Mouse (Mus musculus) neural tube, embryonic 11.5 days (tissue): ENCODE data around the gene Gpr142. TPM values are rescaled to one million over a fixed set of nuclear protein-coding genes. Genes with fewer than 3 reads are reported as not detected.
A peak's percentile ranks its signal among the peaks of the same experiment; 100 is the strongest.

Experiments used
- ATAC-seq: fragments of 200-750 bp; cut with Nextera tagmentation; 2 replicates; pipeline ENCODE4 v1.8.0; 2017; ENCODE audit warnings: moderate number of reproducible peaks, mild to moderate bottlenecking, moderate TSS enrichment, moderate library complexity; ENCODE audit not compliant: insufficient read depth, low FRiP score, low TSS enrichment
- DNase-seq: peaks from one replicate; pipeline ENCODE4 v3.0.0-alpha.2; 2015; ENCODE audit warnings: low spot score
- H3K27ac ChIP-seq: fragments of 300-500 bp; sonication (generic); 2 replicates; pipeline ENCODE4 v1.5.1; 2014; ENCODE audit warnings: low read depth, mild to moderate bottlenecking, low read length
- H3K27me3 ChIP-seq: fragments of 300-500 bp; sonication (generic); 2 replicates; pipeline ENCODE4 v1.6.1; 2014; ENCODE audit warnings: mild to moderate bottlenecking, low read length, mixed read lengths; ENCODE audit not compliant: control insufficient read depth, insufficient read depth
- H3K36me3 ChIP-seq: fragments of 300-500 bp; sonication (generic); 2 replicates; pipeline ENCODE4 v1.6.1; 2014; ENCODE audit warnings: mild to moderate bottlenecking, low read length, moderate library complexity, mixed read lengths; ENCODE audit not compliant: control insufficient read depth, insufficient read depth
- H3K4me1 ChIP-seq: fragments of 300-500 bp; sonication (generic); 2 replicates; pipeline ENCODE4 v1.6.1; 2014; ENCODE audit warnings: low read length, mixed read lengths; ENCODE audit not compliant: control insufficient read depth, insufficient read depth
- H3K4me2 ChIP-seq: fragments of 300-500 bp; sonication (generic); 2 replicates; pipeline ENCODE4 v1.6.1; 2014; ENCODE audit warnings: low read depth, mild to moderate bottlenecking, moderate library complexity
- H3K4me3 ChIP-seq: fragments of 300-500 bp; sonication (generic); 2 replicates; pipeline ENCODE4 v1.5.1; 2014; ENCODE audit warnings: low read depth, low read length
- H3K9ac ChIP-seq: fragments of 300-500 bp; sonication (generic); 2 replicates; pipeline ENCODE4 v1.6.1; 2014; ENCODE audit warnings: mild to moderate bottlenecking, low read length
- H3K9me3 ChIP-seq: fragments of 300-500 bp; sonication (generic); 2 replicates; pipeline ENCODE4 v1.6.1; 2016; ENCODE audit warnings: low read length; ENCODE audit not compliant: control insufficient read depth
- WGBS: fragments of 180-500 bp; shearing (Covaris S2); extraction: QIAGEN DNeasy Blood & Tissue Kit; methylation state at CpG from one replicate; pipeline ENCODE4 v1.1.7; 2014; 5-methylcytosine and 5-hydroxymethylcytosine counted together
- polyA plus RNA-seq: library from polyadenylated mRNA; unstranded; fragments of >200 nt; fragmentation: Nextera tagmentation; extraction: Ambion mirVana; gene quantifications from 2 replicates; pipeline ENCODE4 v1.2.1, GENCODE M21; 2014

Gpr142 gene
- polyA plus RNA-seq, 1 experiment from 2014 or later, result not detected

- H3K36me3 ChIP-seq, result no peaks in the 10 kb centered on the region
- peaks cover 39% of the 10 kb centered on the region for H3K4me1 ChIP-seq
- 29% methylated on average over 4 of the region's 4 CpGs for WGBS
- H3K4me2 ChIP-seq, result peak overlapping the region; percentile 85
- H3K4me3 ChIP-seq, result peak overlapping the region; percentile 18
- no peak; the same call in 1 of the 2 replicates for ATAC-seq
- peaks cover 34% of the 10 kb centered on the region for H3K27me3 ChIP-seq
- H3K9ac ChIP-seq, result peak overlapping the region; percentile 64
- no peaks in the 10 kb centered on the region for H3K9me3 ChIP-seq
- peak overlapping the region; percentile 98 for H3K27ac ChIP-seq
- no peak for DNase-seq
Observed at GRCm38 (mm10) chr11:114794691-114795090, 4.0 kb upstream of the Gpr142 start.

- peaks cover 29% of the 10 kb centered on the region for H3K27me3 ChIP-seq
- H3K4me1 ChIP-seq, result peaks cover 38% of the 10 kb centered on the region
- no peaks in the 10 kb centered on the region for H3K9me3 ChIP-seq
- peak overlapping the region; percentile 64 for H3K9ac ChIP-seq
- peak; percentile 79 for ATAC-seq
- H3K27ac ChIP-seq, result peak overlapping the region; percentile 98
- 0% methylated on average over 7 of the region's 7 CpGs for WGBS
- no peaks in the 10 kb centered on the region for H3K36me3 ChIP-seq
- DNase-seq, result peak; percentile 90
- peak overlapping the region; percentile 85 for H3K4me2 ChIP-seq
- H3K4me3 ChIP-seq, result peak overlapping the region; percentile 18
Observed at GRCm38 (mm10) chr11:114795231-114795746, 3.4 kb upstream of the Gpr142 start.

GRCm38 (mm10) chr11:114795848-114796322 is 2.8 kb upstream of the Gpr142 start, which contains the start of gene Btbd17:
Gene Btbd17, minus strand, starts transcription at chr11:114795945.
- Histone ChIP-seq H3K4me3 (peak within 1 kb of the TSS; percentile 18), H3K27ac (peak within 1 kb of the TSS; percentile 98), H3K9me3 (no peaks in the 10 kb centered on the region), H3K4me1 (peaks cover 38% of the 10 kb centered on the region), H3K4me2 (peak within 1 kb of the TSS; percentile 85), H3K9ac (peak within 1 kb of the TSS; percentile 64), H3K36me3 (no peaks in the 10 kb centered on the region), H3K27me3 (peaks cover 25% of the 10 kb centered on the region)
- DNase-seq, result peak; percentile 82
- peak; percentile 90 for ATAC-seq
- 2% methylated on average over 4 of the region's 4 CpGs for WGBS

- 94% methylated on average over 7 of the region's 7 CpGs for WGBS
- no peak overlapping the region for H3K4me3 ChIP-seq
- H3K36me3 ChIP-seq, result no peaks in the 10 kb centered on the region
- no peaks in the 10 kb centered on the region for H3K9me3 ChIP-seq
- H3K9ac ChIP-seq, result no peak overlapping the region
- H3K4me1 ChIP-seq, result peaks cover 31% of the 10 kb centered on the region
- no peak overlapping the region for H3K4me2 ChIP-seq
- H3K27ac ChIP-seq, result 0 out of 2 replicates have a peak overlapping the region, but pooled peaks have one; percentile 10
- ATAC-seq (no peak), DNase-seq (no peak)
- H3K27me3 ChIP-seq, result peaks cover 12% of the 10 kb centered on the region
Observed at GRCm38 (mm10) chr11:114797176-114797575, 1.5 kb upstream of the Gpr142 start.

GRCm38 (mm10) chr11:114797981-114798380 is 743 bp upstream of the Gpr142 start:
- DNase-seq, result no peak
- Histone ChIP-seq H3K4me3 (no peak overlapping the region), H3K27me3 (peaks cover 4% of the 10 kb centered on the region), H3K36me3 (no peaks in the 10 kb centered on the region), H3K4me2 (no peak overlapping the region), H3K9ac (no peak overlapping the region), H3K9me3 (no peaks in the 10 kb centered on the region), H3K4me1 (peaks cover 25% of the 10 kb centered on the region), H3K27ac (no peak overlapping the region)
- ATAC-seq, result no peak
- 87% methylated on average over 3 of the region's 3 CpGs for WGBS

GRCm38 (mm10) chr11:114801906-114802305 is 3.2 kb downstream of the Gpr142 start:
- Histone ChIP-seq H3K36me3 (no peaks in the 10 kb centered on the region), H3K4me2 (no peak overlapping the region), H3K4me1 (peaks cover 14% of the 10 kb centered on the region; the same call in 1 of the 2 replicates), H3K4me3 (no peak overlapping the region), H3K9ac (no peak overlapping the region), H3K27ac (no peak overlapping the region), H3K9me3 (no peaks in the 10 kb centered on the region), H3K27me3 (no peaks in the 10 kb centered on the region)
- WGBS, result 86% methylated on average over 1 of the region's 1 CpGs
- DNase-seq (no peak), ATAC-seq (no peak)

- H3K4me3 ChIP-seq, result no peak overlapping the region
- 70% methylated on average over 15 of the region's 15 CpGs for WGBS
- H3K27ac ChIP-seq, result no peak overlapping the region
- ATAC-seq (no peak), DNase-seq (no peak)
- H3K4me1 ChIP-seq, result peaks cover 20% of the 10 kb centered on the region; the same call in 1 of the 2 replicates
- H3K9me3 ChIP-seq, result no peaks in the 10 kb centered on the region
- H3K36me3 ChIP-seq, result no peaks in the 10 kb centered on the region
- H3K4me2 ChIP-seq, result no peak overlapping the region
- H3K27me3 ChIP-seq, result no peaks in the 10 kb centered on the region
- no peak overlapping the region for H3K9ac ChIP-seq
Observed at GRCm38 (mm10) chr11:114802540-114803267, 4.0 kb downstream of the Gpr142 start.

GRCm38 (mm10) chr11:114803990-114804389 is 5.3 kb downstream of the Gpr142 start:
- H3K4me3 ChIP-seq, result no peak overlapping the region
- H3K36me3 ChIP-seq, result no peaks in the 10 kb centered on the region
- WGBS, result 39% methylated on average over 8 of the region's 8 CpGs
- DNase-seq, result no peak
- no peaks in the 10 kb centered on the region for H3K9me3 ChIP-seq
- no peak overlapping the region for H3K27ac ChIP-seq
- no peaks in the 10 kb centered on the region for H3K27me3 ChIP-seq
- H3K9ac ChIP-seq, result no peak overlapping the region
- H3K4me2 ChIP-seq, result no peak overlapping the region
- peaks cover 25% of the 10 kb centered on the region; the same call in 1 of the 2 replicates for H3K4me1 ChIP-seq
- 0 out of 2 replicates have a peak, but pooled peaks have one; percentile 36 for ATAC-seq
